Mouse (Mus musculus) liver, adult 2 months (tissue): ENCODE results near the gene Ptchd3.

Source experiments
- CTCF ChIP-seq: fragments of 200-500 bp; IDR thresholded peaks from 2 replicates; pipeline ENCODE4 v1.5.1; 2011; ENCODE audit warnings: low read depth, low read length, control low read depth
- POLR2A ChIP-seq: fragments of 200-500 bp; IDR thresholded peaks from 2 replicates; pipeline ENCODE4 v1.6.1; 2011; ENCODE audit warnings: low read length, control low read depth; ENCODE audit not compliant: insufficient read depth; ENCODE audit errors: extremely low read depth

DNA sequence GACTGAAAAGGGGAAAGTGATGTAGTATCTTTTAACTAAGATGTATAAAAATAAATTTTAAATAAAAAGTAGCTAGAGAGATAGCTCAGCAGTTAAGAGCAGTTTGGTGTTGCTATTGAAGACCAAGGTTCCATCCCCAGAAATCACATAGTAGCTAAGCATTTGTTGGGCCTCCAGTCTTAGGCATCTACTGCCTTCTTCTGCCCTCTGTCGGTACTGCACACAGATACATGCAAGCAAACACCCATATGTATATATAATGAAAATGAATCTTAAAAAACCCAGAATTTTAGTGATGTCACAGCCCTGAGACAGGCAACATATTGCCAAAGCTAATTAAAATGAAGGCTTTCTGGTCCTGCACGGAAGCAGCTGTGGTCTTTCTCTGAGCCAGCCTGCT lies 15.9 kb downstream of the Ptchd3 start:
- TF ChIP-seq POLR2A, result no peak
- no peak for TF ChIP-seq CTCF
